Mouse (Mus musculus) frontal cortex, adult (tissue): ENCODE measurements at regions not wholly inside any gene's neighbourhood (a gene's known extent, or its start where the extent isn't known, plus 50 kb on each side); places are given as distances from the start of the nearest gene placed in this dataset.
"Not testable (repeated sequence)": the region's sequence is repeated elsewhere in the genome, so short reads cannot be mapped to it uniquely, and the experiment has no call there.

Experiments used
- ATAC-seq: cut with Nextera tagmentation; 2 replicates; pipeline ENCODE4 v1.9.2; 2017; ENCODE audit warnings: mild to moderate bottlenecking, moderate library complexity, mixed read lengths; ENCODE audit not compliant: low TSS enrichment

GRCm38 (mm10) chr15:23536691-23537090 is 987.9 kb downstream of the Cdh18 start:
- ATAC-seq: no peak

- no peak for ATAC-seq
These were observed 988.6 kb downstream of the Cdh18 start for GRCm38 (mm10) chr15:23537449-23537848.

- peak; percentile 98 for ATAC-seq
These were observed 1011.3 kb downstream of the Cdh18 start for GRCm38 (mm10) chr15:23560136-23560535.

GRCm38 (mm10) chr15:23562181-23562580 is 1013.4 kb downstream of the Cdh18 start:
- ATAC-seq: peak; percentile 68

- ATAC-seq: no peak
These were observed 1016.2 kb downstream of the Cdh18 start for GRCm38 (mm10) chr15:23564981-23565380.

- ATAC-seq: no peak
These were observed 1018.2 kb downstream of the Cdh18 start for GRCm38 (mm10) chr15:23566886-23567655.

GRCm38 (mm10) chr15:23568651-23569050 is 1019.8 kb downstream of the Cdh18 start:
- not testable (repeated sequence) for ATAC-seq

GRCm38 (mm10) chr15:23581898-23582297 is 1033.1 kb downstream of the Cdh18 start:
- peak; percentile 31; the same call in 1 of the 2 replicates for ATAC-seq

- ATAC-seq: no peak
These were observed 1041.6 kb downstream of the Cdh18 start for GRCm38 (mm10) chr15:23590451-23590850.

- no peak for ATAC-seq
These were observed 1051.6 kb downstream of the Cdh18 start for GRCm38 (mm10) chr15:23600445-23600844.
